Mouse (Mus musculus): ENCODE measurements around the gene Spint4.

GRCm38 (mm10) chr2:164733259-164733658, 35.0 kb downstream of the Spint4 start:
- no peak for TF ChIP-seq POLR2A (IDR thresholded peaks at IDR 0.05; ENCODE audit: extremely low read depth, insufficient read depth, low read length)
- no peak for TF ChIP-seq CTCF (IDR thresholded peaks at IDR 0.05; ENCODE audit: low read depth, low read length)
